Mouse (Mus musculus) regulatory T cell (primary cell): ENCODE measurements around the gene H2-M11.

ENCODE experiments used
- in situ Hi-C: fragments of 300-600 bp; cut with MboI, MseI; formaldehyde crosslinking; loops from one replicate; pipeline ENCODE4 v1.15.1; 2025; ENCODE audit warnings: high pct_unique_total_duplicates

H2-M11 gene

DNA sequence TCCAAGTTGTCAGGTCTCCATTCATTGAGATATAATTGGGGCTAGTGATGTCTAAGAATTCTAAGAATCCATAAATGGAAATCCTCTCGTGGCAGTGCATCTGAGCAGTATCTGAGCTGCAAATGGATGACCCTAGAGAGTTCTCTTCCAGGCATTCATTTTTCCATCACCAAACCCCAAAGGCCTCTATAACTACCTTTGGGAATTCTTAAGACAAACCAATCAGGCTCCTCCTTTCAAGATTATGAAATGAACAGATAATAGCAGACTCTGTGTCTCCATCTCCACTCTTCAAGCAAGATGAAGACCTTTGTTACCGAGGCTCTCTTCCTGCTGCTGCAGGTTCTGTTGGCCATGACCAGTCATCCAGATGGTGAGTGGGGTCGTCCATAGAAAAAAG lies at the start of gene H2-M11:
H2-M11 (plus strand) TSS at position 301 of the 400 bp plus-strand sequence.
- in situ Hi-C loops, result no loop called here

DNA sequence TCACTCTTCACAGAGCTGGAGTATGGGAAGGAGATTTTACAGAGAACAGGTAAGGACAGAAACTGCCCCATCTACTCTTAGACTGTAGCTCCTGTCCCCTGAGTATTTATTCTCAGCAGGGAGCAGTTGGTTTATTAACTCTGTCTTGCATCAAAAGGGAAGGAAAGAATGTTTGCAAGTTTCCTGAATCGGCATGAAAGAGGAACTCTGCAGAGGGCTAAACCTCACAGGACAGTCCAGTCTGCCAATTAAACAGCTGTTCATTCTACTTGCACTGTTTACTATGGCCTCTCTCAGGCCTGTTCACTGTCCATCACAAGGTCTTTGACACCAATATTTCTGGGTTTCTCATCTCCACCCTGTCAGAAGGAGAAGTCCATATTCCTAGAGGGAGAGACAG lies 46.4 kb upstream of the H2-M11 start:
- in situ Hi-C loops, result no loop called here

DNA sequence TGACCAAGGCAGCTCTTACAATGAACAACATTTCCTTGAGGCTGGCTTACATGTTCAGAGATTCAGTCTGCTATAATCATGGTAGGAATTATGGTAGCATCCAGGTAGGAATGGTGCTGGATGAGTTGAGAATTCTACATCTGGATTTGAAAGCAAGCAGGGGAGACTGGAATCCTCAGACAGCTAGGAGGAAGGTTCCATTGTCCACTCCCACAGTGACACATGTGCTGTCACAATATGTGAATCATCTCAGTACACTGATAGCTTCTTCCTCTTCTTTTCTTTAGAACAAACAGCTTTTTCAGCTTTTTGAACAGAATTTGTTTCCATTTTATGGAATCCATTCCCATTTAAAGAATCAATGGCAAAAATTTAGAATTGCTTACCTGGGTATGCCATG lies 43.0 kb upstream of the H2-M11 start:
- in situ Hi-C loops, result no loop called here
